Mouse (Mus musculus) embryonic fibroblast, embryonic 13.5 days (primary cell): ENCODE results near the gene Nol12.

Experiments
- CTCF ChIP-seq: IDR thresholded peaks from 2 replicates; pipeline ENCODE4 v1.5.1; 2011; ENCODE audit warnings: mild to moderate bottlenecking, control low read depth, low read length, moderate library complexity, borderline replicate concordance; ENCODE audit not compliant: insufficient read depth
- POLR2A ChIP-seq: IDR thresholded peaks from 2 replicates; pipeline ENCODE4 v1.6.1; 2011; ENCODE audit warnings: low read depth, mild to moderate bottlenecking, control low read depth, low read length, moderate library complexity

DNA sequence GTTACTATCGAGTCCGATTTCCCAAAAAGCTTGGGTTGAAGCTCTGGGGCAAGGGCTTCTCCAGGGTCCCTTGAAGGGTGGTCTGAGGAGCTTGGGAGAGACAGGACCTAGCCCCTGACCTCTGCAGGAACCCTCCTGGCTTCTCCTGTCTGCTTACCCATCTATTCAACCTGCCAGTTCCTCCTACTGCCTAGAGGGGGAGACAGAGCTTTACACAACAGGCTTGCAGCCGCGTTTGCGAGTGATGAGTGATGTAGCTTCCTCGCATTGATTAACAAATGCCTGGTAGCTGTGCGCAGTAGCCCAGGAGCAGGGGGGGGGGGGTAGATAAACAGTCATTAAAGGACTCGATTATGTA lies 19.1 kb upstream of the Nol12 start:
- peak; percentile 92 for TF ChIP-seq CTCF
- TF ChIP-seq POLR2A, result no peak
